Mouse (Mus musculus): Measurements from ENCODE around the gene Tmem120a. TPM values are rescaled to one million over a fixed set of nuclear protein-coding genes. Genes with fewer than 3 reads are reported as not detected.

The Tmem120a gene
- polyA plus RNA-seq, 2 experiments: 5.7 to 16.0 TPM

DNA sequence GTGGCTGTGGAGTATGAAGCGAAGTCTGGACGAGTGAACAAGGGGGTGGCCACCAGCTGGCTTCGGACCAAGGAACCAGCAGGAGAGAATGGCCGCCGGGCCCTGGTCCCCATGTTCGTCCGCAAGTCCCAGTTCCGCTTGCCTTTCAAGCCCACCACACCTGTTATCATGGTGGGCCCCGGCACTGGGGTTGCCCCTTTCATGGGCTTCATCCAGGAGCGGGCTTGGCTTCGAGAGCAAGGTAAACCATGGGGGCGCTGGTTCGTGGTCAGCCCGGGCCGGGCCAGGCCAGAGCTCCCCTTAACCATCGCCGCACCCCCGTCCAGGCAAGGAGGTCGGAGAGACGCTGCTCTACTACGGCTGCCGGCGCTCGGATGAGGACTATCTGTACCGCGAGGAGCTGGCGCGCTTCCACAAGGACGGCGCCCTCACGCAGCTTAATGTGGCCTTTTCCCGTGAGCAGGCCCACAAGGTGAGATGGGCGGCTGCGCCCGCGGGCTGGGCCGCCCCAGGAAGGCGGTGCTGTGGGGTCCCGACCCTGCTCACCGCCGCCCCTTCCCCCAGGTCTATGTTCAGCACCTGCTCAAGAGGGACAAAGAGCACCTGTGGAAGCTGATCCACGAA is 10.1 kb downstream of the Tmem120a start:
- ATAC-seq (ENCODE audit: insufficient read depth) (no peak), DNase-seq (ENCODE audit: low read depth in 3 of 3, low spot score in 3 of 3) (no peak)
- Histone ChIP-seq H3K9me3 (ENCODE audit: control insufficient read depth, low read length) (no peaks in the 10 kb centered on the region), H3K27ac (no peak overlapping the region), H3K9ac (replicated peaks) (no peak overlapping the region), H3K4me1 (replicated peaks; ENCODE audit: control insufficient read depth in 2 of 2, insufficient read depth in 2 of 2, low read length in 1 of 2) (no peaks in the 10 kb centered on the region), H3K27me3 (ENCODE audit: control insufficient read depth, insufficient read depth, low read length) (no peaks in the 10 kb centered on the region), H3K36me3 (replicated peaks; ENCODE audit: control insufficient read depth, insufficient read depth, low read depth) (peaks cover 7% of the 10 kb centered on the region), H3K4me3 (ENCODE audit: insufficient read depth in 1 of 2, low read depth in 2 of 2, low read length in 2 of 2) (no peak overlapping the region), H3K4me2 (ENCODE audit: low read depth) (no peak overlapping the region)
- TF ChIP-seq EP300 (IDR thresholded peaks at IDR 0.05; ENCODE audit: low read depth) (no peak), CTCF (IDR thresholded peaks at IDR 0.05; ENCODE audit: low read depth) (no peak)
- 91% methylated on average over 42 of the region's 42 CpGs for WGBS (ENCODE audit: insufficient replicate concordance)

- no peaks in the 10 kb centered on the region for H3K4me1 ChIP-seq (replicated peaks; ENCODE audit: control insufficient read depth in 2 of 2, insufficient read depth in 2 of 2, low read length in 1 of 2)
- peaks cover 7% of the 10 kb centered on the region for H3K36me3 ChIP-seq (replicated peaks; ENCODE audit: control insufficient read depth, insufficient read depth, low read depth)
- H3K27ac ChIP-seq: no peak overlapping the region
- no peaks in the 10 kb centered on the region for H3K9me3 ChIP-seq (ENCODE audit: control insufficient read depth, low read length)
- no peak for ATAC-seq (ENCODE audit: insufficient read depth)
- H3K4me3 ChIP-seq (ENCODE audit: insufficient read depth in 1 of 2, low read depth in 2 of 2, low read length in 2 of 2): no peak overlapping the region
- no peak overlapping the region for H3K9ac ChIP-seq (replicated peaks)
- DNase-seq (ENCODE audit: low read depth in 3 of 3, low spot score in 3 of 3): no peak
- whole genome bisulfite sequencing (ENCODE audit: insufficient replicate concordance): 73% methylated on average over 4 of the region's 4 CpGs
- TF ChIP-seq EP300 (IDR thresholded peaks at IDR 0.05; ENCODE audit: low read depth) (no peak), CTCF (IDR thresholded peaks at IDR 0.05; ENCODE audit: low read depth) (no peak)
- no peak overlapping the region for H3K4me2 ChIP-seq (ENCODE audit: low read depth)
- H3K27me3 ChIP-seq (ENCODE audit: control insufficient read depth, insufficient read depth, low read length): no peaks in the 10 kb centered on the region
Observed at GRCm38 (mm10) chr5:135733071-135733470, 11.2 kb downstream of the Tmem120a start.

GRCm38 (mm10) chr5:135731322-135731721 is 12.9 kb downstream of the Tmem120a start:
- no peak for ATAC-seq (ENCODE audit: insufficient read depth)
- Histone ChIP-seq H3K4me1 (replicated peaks; ENCODE audit: control insufficient read depth in 2 of 2, insufficient read depth in 2 of 2, low read length in 1 of 2) (no peaks in the 10 kb centered on the region), H3K9ac (replicated peaks) (no peak overlapping the region), H3K4me3 (ENCODE audit: insufficient read depth in 1 of 2, low read depth in 2 of 2, low read length in 2 of 2) (no peak overlapping the region), H3K27me3 (ENCODE audit: control insufficient read depth, insufficient read depth, low read length) (no peaks in the 10 kb centered on the region), H3K4me2 (ENCODE audit: low read depth) (no peak overlapping the region), H3K27ac (no peak overlapping the region), H3K9me3 (ENCODE audit: control insufficient read depth, low read length) (no peaks in the 10 kb centered on the region), H3K36me3 (replicated peaks; ENCODE audit: control insufficient read depth, insufficient read depth, low read depth) (peaks cover 7% of the 10 kb centered on the region)
- TF ChIP-seq CTCF (IDR thresholded peaks at IDR 0.05; ENCODE audit: low read depth): no peak
- no peak for TF ChIP-seq EP300 (IDR thresholded peaks at IDR 0.05; ENCODE audit: low read depth)
- DNase-seq (ENCODE audit: low read depth in 3 of 3, low spot score in 3 of 3): no peak
- 82% methylated on average over 16 of the region's 16 CpGs for WGBS (ENCODE audit: insufficient replicate concordance)

DNA sequence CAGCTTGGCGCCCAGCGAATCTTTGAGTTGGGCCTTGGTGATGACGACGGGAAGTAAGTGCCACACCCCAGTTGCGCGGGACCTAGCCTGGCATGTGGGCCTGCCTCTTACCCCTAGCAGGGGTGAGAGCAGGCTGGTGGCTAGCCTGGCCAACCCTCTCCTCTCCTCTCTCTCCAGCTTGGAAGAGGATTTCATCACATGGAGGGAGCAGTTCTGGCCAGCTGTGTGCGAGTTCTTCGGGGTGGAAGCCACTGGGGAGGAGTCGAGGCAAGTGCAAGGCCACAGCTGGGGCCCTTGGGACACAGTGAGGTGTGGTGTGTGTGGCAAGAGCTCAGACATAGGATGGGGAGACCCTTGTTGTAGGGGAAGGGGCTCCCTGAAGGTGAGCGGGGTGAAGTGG is 13.3 kb downstream of the Tmem120a start:
- Histone ChIP-seq H3K36me3 (replicated peaks; ENCODE audit: control insufficient read depth, insufficient read depth, low read depth) (peaks cover 7% of the 10 kb centered on the region), H3K9ac (replicated peaks) (no peak overlapping the region), H3K27ac (no peak overlapping the region), H3K4me3 (ENCODE audit: insufficient read depth in 1 of 2, low read depth in 2 of 2, low read length in 2 of 2) (no peak overlapping the region), H3K4me1 (replicated peaks; ENCODE audit: control insufficient read depth in 2 of 2, insufficient read depth in 2 of 2, low read length in 1 of 2) (no peaks in the 10 kb centered on the region), H3K4me2 (ENCODE audit: low read depth) (no peak overlapping the region), H3K9me3 (ENCODE audit: control insufficient read depth, low read length) (no peaks in the 10 kb centered on the region), H3K27me3 (ENCODE audit: control insufficient read depth, insufficient read depth, low read length) (no peaks in the 10 kb centered on the region)
- 86% methylated on average over 10 of the region's 10 CpGs for WGBS (ENCODE audit: insufficient replicate concordance)
- ATAC-seq (ENCODE audit: insufficient read depth) (no peak), DNase-seq (ENCODE audit: low read depth in 3 of 3, low spot score in 3 of 3) (no peak)
- no peak for TF ChIP-seq EP300 (IDR thresholded peaks at IDR 0.05; ENCODE audit: low read depth)
- TF ChIP-seq CTCF (IDR thresholded peaks at IDR 0.05; ENCODE audit: low read depth): no peak

- no peak overlapping the region for H3K4me2 ChIP-seq (ENCODE audit: low read depth)
- no peak overlapping the region for H3K27ac ChIP-seq
- TF ChIP-seq EP300 (IDR thresholded peaks at IDR 0.05; ENCODE audit: low read depth) (no peak), CTCF (IDR thresholded peaks at IDR 0.05; ENCODE audit: low read depth) (no peak)
- H3K4me1 ChIP-seq (replicated peaks; ENCODE audit: control insufficient read depth in 2 of 2, insufficient read depth in 2 of 2, low read length in 1 of 2): no peaks in the 10 kb centered on the region
- H3K9ac ChIP-seq (replicated peaks): no peak overlapping the region
- no peaks in the 10 kb centered on the region for H3K9me3 ChIP-seq (ENCODE audit: control insufficient read depth, low read length)
- peaks cover 7% of the 10 kb centered on the region for H3K36me3 ChIP-seq (replicated peaks; ENCODE audit: control insufficient read depth, insufficient read depth, low read depth)
- DNase-seq (ENCODE audit: low read depth in 3 of 3, low spot score in 3 of 3): no peak
- 85% methylated on average over 10 of the region's 10 CpGs for WGBS (ENCODE audit: insufficient replicate concordance)
- no peaks in the 10 kb centered on the region for H3K27me3 ChIP-seq (ENCODE audit: control insufficient read depth, insufficient read depth, low read length)
- H3K4me3 ChIP-seq (ENCODE audit: insufficient read depth in 1 of 2, low read depth in 2 of 2, low read length in 2 of 2): no peak overlapping the region
- ATAC-seq (ENCODE audit: insufficient read depth): no peak
Observed at GRCm38 (mm10) chr5:135730278-135730677, 14.0 kb downstream of the Tmem120a start.

Measured in liver, embryonic 14.5 days (tissue).